Mouse (Mus musculus): Measurements from ENCODE around the gene Krtap4-16. TPM values are rescaled to one million over a fixed set of nuclear protein-coding genes. Genes with fewer than 3 reads are reported as not detected.
"Not testable (repeated sequence)": the region's sequence is repeated elsewhere in the genome, so short reads cannot be mapped to it uniquely, and the experiment has no call there.

The Krtap4-16 gene
- polyA plus RNA-seq, 1 experiment from 2014 or later: not detected

GRCm38 (mm10) chr11:99837966-99838365, 13.4 kb downstream of the Krtap4-16 start, which contains the start of gene 2300003K06Rik:
Gene 2300003K06Rik, minus strand, starts transcription at chr11:99838066.
- no peak within 1 kb of the TSS for H3K9ac ChIP-seq (ENCODE audit: low read depth, low read length)
- 67% methylated on average over 1 of the region's 1 CpGs for WGBS
- no peaks in the 10 kb centered on the region for H3K4me1 ChIP-seq (replicated peaks; ENCODE audit: control insufficient read depth, insufficient read depth, low read length)
- no peak within 1 kb of the TSS for H3K27ac ChIP-seq (ENCODE audit: low read depth, low read length)
- H3K9me3 ChIP-seq (ENCODE audit: control insufficient read depth, low read length): no peaks in the 10 kb centered on the region
- DNase-seq (ENCODE audit: low spot score): no peak
- no peaks in the 10 kb centered on the region for H3K36me3 ChIP-seq (ENCODE audit: control insufficient read depth, insufficient read depth, low read length)
- ATAC-seq (replicated peaks; ENCODE audit: low FRiP score): no peak
- no peak within 1 kb of the TSS for H3K4me3 ChIP-seq (ENCODE audit: low read depth, low read length)
- H3K27me3 ChIP-seq (replicated peaks; ENCODE audit: control insufficient read depth, insufficient read depth, low read length): no peaks in the 10 kb centered on the region
- no peak within 1 kb of the TSS for H3K4me2 ChIP-seq

GRCm38 (mm10) chr11:99815566-99815965, 35.8 kb downstream of the Krtap4-16 start, which contains the start of gene Gm11564:
Gene Gm11564, minus strand, starts transcription at chr11:99815666.
- H3K36me3 ChIP-seq (ENCODE audit: control insufficient read depth, insufficient read depth, low read length); H3K4me1 ChIP-seq (replicated peaks; ENCODE audit: control insufficient read depth, insufficient read depth, low read length); H3K4me3 ChIP-seq (ENCODE audit: low read depth, low read length); ATAC-seq (replicated peaks; ENCODE audit: low FRiP score); H3K27ac ChIP-seq (ENCODE audit: low read depth, low read length); H3K27me3 ChIP-seq (replicated peaks; ENCODE audit: control insufficient read depth, insufficient read depth, low read length); H3K4me2 ChIP-seq; H3K9ac ChIP-seq (ENCODE audit: low read depth, low read length); DNase-seq (ENCODE audit: low spot score); H3K9me3 ChIP-seq (ENCODE audit: control insufficient read depth, low read length): not testable (repeated sequence)
- 86% methylated on average over 2 of the region's 2 CpGs for WGBS

GRCm38 (mm10) chr11:99809792-99810191, 41.6 kb downstream of the Krtap4-16 start, which contains the start of gene Krtap4-13:
Gene Krtap4-13, minus strand, starts transcription at chr11:99809892.
- not testable (repeated sequence) for ATAC-seq (replicated peaks; ENCODE audit: low FRiP score)

GRCm38 (mm10) chr11:99804346-99804745, 47.1 kb downstream of the Krtap4-16 start, which contains the start of gene Gm11554:
Gene Gm11554, minus strand, starts transcription at chr11:99804446.
- no CpG with 5 or more reads among the region's 1 CpGs for WGBS
- H3K4me2 ChIP-seq; H3K9me3 ChIP-seq (ENCODE audit: control insufficient read depth, low read length); DNase-seq (ENCODE audit: low spot score); H3K4me1 ChIP-seq (replicated peaks; ENCODE audit: control insufficient read depth, insufficient read depth, low read length); H3K36me3 ChIP-seq (ENCODE audit: control insufficient read depth, insufficient read depth, low read length); H3K27ac ChIP-seq (ENCODE audit: low read depth, low read length); H3K27me3 ChIP-seq (replicated peaks; ENCODE audit: control insufficient read depth, insufficient read depth, low read length); H3K4me3 ChIP-seq (ENCODE audit: low read depth, low read length); H3K9ac ChIP-seq (ENCODE audit: low read depth, low read length); ATAC-seq (replicated peaks; ENCODE audit: low FRiP score): not testable (repeated sequence)

More at GRCm38 (mm10) chr11:99809792-99810191, 41.6 kb downstream of the Krtap4-16 start, which contains the start of gene Krtap4-13:
- H3K36me3 ChIP-seq (ENCODE audit: control insufficient read depth, insufficient read depth, low read length); H3K9ac ChIP-seq (ENCODE audit: low read depth, low read length); H3K4me1 ChIP-seq (replicated peaks; ENCODE audit: control insufficient read depth, insufficient read depth, low read length); H3K27me3 ChIP-seq (replicated peaks; ENCODE audit: control insufficient read depth, insufficient read depth, low read length); H3K4me2 ChIP-seq; H3K27ac ChIP-seq (ENCODE audit: low read depth, low read length); DNase-seq (ENCODE audit: low spot score); H3K9me3 ChIP-seq (ENCODE audit: control insufficient read depth, low read length); H3K4me3 ChIP-seq (ENCODE audit: low read depth, low read length): not testable (repeated sequence)

Other genes starting within 250 kb of the Krtap4-16 start
- gene Gm11938, start 248.3 kb downstream of the Krtap4-16 start, polyA plus RNA-seq (2014; fragmentation: Nextera tagmentation; extraction: Ambion mirVana): not detected in 2 replicates
- gene Gm11937, start 241.4 kb downstream of the Krtap4-16 start, polyA plus RNA-seq (2014; fragmentation: Nextera tagmentation; extraction: Ambion mirVana): not detected in 2 replicates
- gene Krtap2-4, start 236.8 kb downstream of the Krtap4-16 start, polyA plus RNA-seq (2014; fragmentation: Nextera tagmentation; extraction: Ambion mirVana): not detected in 2 replicates
- not detected in 2 replicates for gene Gm11562, start 231.2 kb downstream of the Krtap4-16 start, polyA plus RNA-seq (2014; fragmentation: Nextera tagmentation; extraction: Ambion mirVana)
- not detected in 2 replicates for gene Krtap4-1, start 223.4 kb downstream of the Krtap4-16 start, polyA plus RNA-seq (2014; fragmentation: Nextera tagmentation; extraction: Ambion mirVana)
- not detected in 2 replicates for gene Krtap4-2, start 216.5 kb downstream of the Krtap4-16 start, polyA plus RNA-seq (2014; fragmentation: Nextera tagmentation; extraction: Ambion mirVana)
- gene Krtap4-7, start 207.5 kb downstream of the Krtap4-16 start, polyA plus RNA-seq (2014; fragmentation: Nextera tagmentation; extraction: Ambion mirVana): not detected in 2 replicates
- not detected in 2 replicates for gene Gm11555, start 201.4 kb downstream of the Krtap4-16 start, polyA plus RNA-seq (2014; fragmentation: Nextera tagmentation; extraction: Ambion mirVana)
- gene Gm11563, start 192.6 kb downstream of the Krtap4-16 start, polyA plus RNA-seq (2014; fragmentation: Nextera tagmentation; extraction: Ambion mirVana): not detected in 2 replicates
- not detected in 2 replicates for gene Krtap4-6, start 185.6 kb downstream of the Krtap4-16 start, polyA plus RNA-seq (2014; fragmentation: Nextera tagmentation; extraction: Ambion mirVana)
- gene Gm14190, start 160.9 kb downstream of the Krtap4-16 start, polyA plus RNA-seq (2014; fragmentation: Nextera tagmentation; extraction: Ambion mirVana): not detected in 2 replicates
- gene Gm14180, start 117.3 kb downstream of the Krtap4-16 start, polyA plus RNA-seq (2014; fragmentation: Nextera tagmentation; extraction: Ambion mirVana): not detected in 2 replicates
- gene Gm11595, start 78.7 kb downstream of the Krtap4-16 start, polyA plus RNA-seq (2014; fragmentation: Nextera tagmentation; extraction: Ambion mirVana): not detected in 2 replicates
- gene Krtap4-8, start 70.9 kb downstream of the Krtap4-16 start, polyA plus RNA-seq (2014; fragmentation: Nextera tagmentation; extraction: Ambion mirVana): not detected in 2 replicates
- not detected in 2 replicates for gene Krtap4-9, start 66.4 kb downstream of the Krtap4-16 start, polyA plus RNA-seq (2014; fragmentation: Nextera tagmentation; extraction: Ambion mirVana)
- not detected in 2 replicates for gene Gm11596, start 58.1 kb downstream of the Krtap4-16 start, polyA plus RNA-seq (2014; fragmentation: Nextera tagmentation; extraction: Ambion mirVana)
- gene Gm11569, start 52.7 kb downstream of the Krtap4-16 start, polyA plus RNA-seq (2014; fragmentation: Nextera tagmentation; extraction: Ambion mirVana): not detected in 2 replicates
- gene Gm11554, start 47.2 kb downstream of the Krtap4-16 start, polyA plus RNA-seq (2014; fragmentation: Nextera tagmentation; extraction: Ambion mirVana): not detected in 2 replicates
- gene Krtap4-13, start 41.7 kb downstream of the Krtap4-16 start, polyA plus RNA-seq (2014; fragmentation: Nextera tagmentation; extraction: Ambion mirVana): not detected in 2 replicates
- gene Gm11564, start 35.9 kb downstream of the Krtap4-16 start, polyA plus RNA-seq (2014; fragmentation: Nextera tagmentation; extraction: Ambion mirVana): not detected in 2 replicates
- gene 2300003K06Rik, start 13.5 kb downstream of the Krtap4-16 start, polyA plus RNA-seq (2014; fragmentation: Nextera tagmentation; extraction: Ambion mirVana): not detected in 2 replicates
- gene Gm11568, start 6.3 kb upstream of the Krtap4-16 start, polyA plus RNA-seq (2014; fragmentation: Nextera tagmentation; extraction: Ambion mirVana): not detected in 2 replicates
- not detected in 2 replicates for gene Gm11559, start 12.9 kb upstream of the Krtap4-16 start, polyA plus RNA-seq (2014; fragmentation: Nextera tagmentation; extraction: Ambion mirVana)
- gene Krtap9-1, start 21.8 kb upstream of the Krtap4-16 start, polyA plus RNA-seq (2014; fragmentation: Nextera tagmentation; extraction: Ambion mirVana): not detected in 2 replicates
- gene Gm11567, start 27.6 kb upstream of the Krtap4-16 start, polyA plus RNA-seq (2014; fragmentation: Nextera tagmentation; extraction: Ambion mirVana): not detected in 2 replicates
- not detected in 2 replicates for gene Krtap31-1, start 56.3 kb upstream of the Krtap4-16 start, polyA plus RNA-seq (2014; fragmentation: Nextera tagmentation; extraction: Ambion mirVana)
- gene Gm11565, start 63.1 kb upstream of the Krtap4-16 start, polyA plus RNA-seq (2014; fragmentation: Nextera tagmentation; extraction: Ambion mirVana): not detected in 2 replicates
- not detected in 2 replicates for gene Krtap31-2, start 84.7 kb upstream of the Krtap4-16 start, polyA plus RNA-seq (2014; fragmentation: Nextera tagmentation; extraction: Ambion mirVana)
- not detected in 2 replicates for gene Krtap9-5, start 96.9 kb upstream of the Krtap4-16 start, polyA plus RNA-seq (2014; fragmentation: Nextera tagmentation; extraction: Ambion mirVana)
- gene Krtap29-1, start 127.4 kb upstream of the Krtap4-16 start, polyA plus RNA-seq (2014; fragmentation: Nextera tagmentation; extraction: Ambion mirVana): not detected in 2 replicates
- gene Krtap16-1, start 135.0 kb upstream of the Krtap4-16 start, polyA plus RNA-seq (2014; fragmentation: Nextera tagmentation; extraction: Ambion mirVana): not detected in 2 replicates
- not detected in 2 replicates for gene Krtap17-1, start 142.4 kb upstream of the Krtap4-16 start, polyA plus RNA-seq (2014; fragmentation: Nextera tagmentation; extraction: Ambion mirVana)
- gene Krt33a, start 164.6 kb upstream of the Krtap4-16 start, polyA plus RNA-seq (2014; fragmentation: Nextera tagmentation; extraction: Ambion mirVana): not detected in 2 replicates
- not detected in 2 replicates for gene Krt33b, start 178.3 kb upstream of the Krtap4-16 start, polyA plus RNA-seq (2014; fragmentation: Nextera tagmentation; extraction: Ambion mirVana)
- not detected in 2 replicates for gene Krt34, start 189.9 kb upstream of the Krtap4-16 start, polyA plus RNA-seq (2014; fragmentation: Nextera tagmentation; extraction: Ambion mirVana)
- gene Krt31, start 198.9 kb upstream of the Krtap4-16 start, polyA plus RNA-seq (2014; fragmentation: Nextera tagmentation; extraction: Ambion mirVana): not detected in 2 replicates
- gene Krt32, start 236.6 kb upstream of the Krtap4-16 start, polyA plus RNA-seq (2014; fragmentation: Nextera tagmentation; extraction: Ambion mirVana): not detected in 2 replicates
- not detected in 2 replicates for gene Krt35, start 244.6 kb upstream of the Krtap4-16 start, polyA plus RNA-seq (2014; fragmentation: Nextera tagmentation; extraction: Ambion mirVana)